Mouse (Mus musculus): ENCODE results near the gene Smarca4.

Gene Smarca4

DNA sequence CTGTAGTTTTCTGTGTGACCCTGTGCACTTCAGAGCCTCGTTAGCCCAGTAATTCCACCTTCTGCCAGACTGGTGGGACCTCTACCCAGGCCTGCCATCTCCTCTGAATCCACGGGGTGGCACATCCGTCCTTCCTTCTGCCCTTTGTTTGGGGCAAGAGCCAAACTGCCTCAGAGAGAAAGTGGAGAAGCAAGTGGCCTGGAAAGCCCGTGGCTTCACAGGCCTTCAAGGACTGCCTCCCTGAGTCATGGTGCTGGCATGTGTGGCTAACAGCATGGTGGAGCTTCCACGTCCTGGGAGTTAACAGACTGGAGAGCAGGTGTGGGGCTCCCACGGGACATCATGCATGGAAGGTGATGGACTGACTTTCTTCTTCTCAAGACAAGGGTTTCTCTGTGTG, 135.4 kb downstream of the Smarca4 start:
- DNase-seq (ENCODE audit: low read depth, low spot score) = no peak

DNA sequence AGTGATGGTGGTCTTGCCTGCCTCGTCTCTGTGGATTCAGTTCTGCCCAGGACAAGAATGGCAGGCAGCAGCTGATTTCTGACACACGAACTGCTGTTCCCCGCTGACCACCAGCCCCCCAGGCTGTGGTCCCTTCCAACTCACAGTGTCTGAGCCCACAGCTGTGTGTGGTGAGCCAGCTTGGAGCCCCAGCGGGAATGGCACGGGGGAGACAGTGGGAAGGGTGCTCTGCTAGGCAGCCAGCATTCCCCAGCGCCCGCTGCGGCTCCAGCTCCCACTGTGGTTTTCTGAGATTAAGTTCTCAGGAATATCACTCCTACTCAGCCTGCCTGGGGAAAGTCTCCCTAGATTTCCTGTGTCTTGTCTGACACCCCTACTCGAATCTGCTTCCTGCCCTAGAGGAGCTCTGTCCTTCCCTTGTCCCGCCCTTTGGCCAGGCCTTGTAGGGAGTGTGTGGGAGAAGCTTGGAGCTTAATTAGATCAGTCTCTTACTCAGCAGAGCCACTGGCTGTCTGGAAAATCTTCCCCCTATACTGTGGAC, 136.4 kb downstream of the Smarca4 start:
- no peak for DNase-seq (ENCODE audit: low read depth, low spot score)
